In genomic region chr11:90370367-90370766, GRCm38 (mm10) we compare ENCODE assay signal across 8 mouse cellular contexts. TPM values are rescaled to one million over a fixed set of nuclear protein-coding genes. Genes with fewer than 3 reads are reported as not detected.
A peak's percentile ranks its signal among the peaks of the same experiment; 100 is the strongest.
DNase-seq lines count a peak whose midpoint lies in the region; ATAC-seq and TF ChIP-seq lines count a peak whose summit lies in the region.

No protein-coding gene starts in this region.

- no peak overlapping the region for H3K9ac ChIP-seq in kidney, embryonic 15.5 days
- 0 out of 2 replicates have a peak overlapping the region, but pooled peaks have one; percentile 15 for H3K9ac ChIP-seq in hindbrain, embryonic 15.5 days
- H3K9ac ChIP-seq in midbrain, postnatal 0 days (replicated peaks; ENCODE audit: low read length, poor library complexity, severe bottlenecking), result no peak overlapping the region

- peak overlapping the region; percentile 90 for H3K27ac ChIP-seq in kidney, embryonic 15.5 days
- H3K27ac ChIP-seq in forebrain, embryonic 10.5 days, result peak overlapping the region; percentile 74
- H3K27ac ChIP-seq in hindbrain, embryonic 15.5 days (replicated peaks), result peak overlapping the region; percentile 76
- no peak overlapping the region for H3K27ac ChIP-seq in midbrain, postnatal 0 days (ENCODE audit: low read depth, low read length)

- no peaks in the 10 kb centered on the region for H3K9me3 ChIP-seq in kidney, embryonic 15.5 days (replicated peaks)
- no peaks in the 10 kb centered on the region for H3K9me3 ChIP-seq in forebrain, embryonic 10.5 days
- no peaks in the 10 kb centered on the region for H3K9me3 ChIP-seq in hindbrain, embryonic 15.5 days
- no peaks in the 10 kb centered on the region for H3K9me3 ChIP-seq in midbrain, postnatal 0 days (ENCODE audit: low read length)

- no peak for TF ChIP-seq CTCF in midbrain, postnatal 0 days (IDR thresholded peaks at IDR 0.05)

- no peak for ATAC-seq in kidney, embryonic 15.5 days (replicated peaks; ENCODE audit: low FRiP score)
- ATAC-seq in hindbrain, embryonic 15.5 days (ENCODE audit: low FRiP score, low read depth), result 0 out of 2 replicates have a peak, but pooled peaks have one; percentile 4
- ATAC-seq in midbrain, postnatal 0 days (ENCODE audit: low FRiP score), result no peak

- no peak for DNase-seq in kidney, adult 18-20 months
- DNase-seq in forebrain, embryonic 10.5 days (ENCODE audit: extremely low spot score, low spot score), result no peak
- DNase-seq in midbrain, postnatal 0 days (ENCODE audit: low spot score), result no peak
- no peak for DNase-seq in urinary bladder, postnatal 36 days (ENCODE audit: low spot score in 2 of 2)
- DNase-seq in B cell, adult 2 months, result no peak
- DNase-seq in urinary bladder, postnatal 4 days (ENCODE audit: low spot score in 2 of 2), result no peak

- no peaks in the 10 kb centered on the region for H3K36me3 ChIP-seq in kidney, embryonic 15.5 days
- no peaks in the 10 kb centered on the region for H3K36me3 ChIP-seq in forebrain, embryonic 10.5 days (replicated peaks)
- no peaks in the 10 kb centered on the region for H3K36me3 ChIP-seq in hindbrain, embryonic 15.5 days
- H3K36me3 ChIP-seq in midbrain, postnatal 0 days (ENCODE audit: insufficient read depth, low read length), result no peaks in the 10 kb centered on the region

- H3K4me2 ChIP-seq in kidney, embryonic 15.5 days, result peak overlapping the region; percentile 46
- peak overlapping the region; percentile 46 for H3K4me2 ChIP-seq in hindbrain, embryonic 15.5 days
- H3K4me2 ChIP-seq in midbrain, postnatal 0 days (ENCODE audit: low read depth, low read length, poor library complexity, severe bottlenecking), result peak overlapping the region; percentile 38

- peaks cover 50% of the 10 kb centered on the region for H3K4me1 ChIP-seq in kidney, embryonic 15.5 days
- peaks cover 49% of the 10 kb centered on the region for H3K4me1 ChIP-seq in forebrain, embryonic 10.5 days
- H3K4me1 ChIP-seq in hindbrain, embryonic 15.5 days (replicated peaks), result peaks cover 31% of the 10 kb centered on the region
- peaks cover 17% of the 10 kb centered on the region; the same call in 1 of the 2 replicates for H3K4me1 ChIP-seq in midbrain, postnatal 0 days (ENCODE audit: insufficient read depth, low read length)

- WGBS in kidney, embryonic 15.5 days, result 43% methylated on average over 11 of the region's 11 CpGs
- WGBS in forebrain, embryonic 10.5 days, result 23% methylated on average over 11 of the region's 11 CpGs
- WGBS in hindbrain, embryonic 15.5 days, result 33% methylated on average over 11 of the region's 11 CpGs
- 26% methylated on average over 11 of the region's 11 CpGs for WGBS in midbrain, postnatal 0 days

- H3K27me3 ChIP-seq in kidney, embryonic 15.5 days, result no peaks in the 10 kb centered on the region
- H3K27me3 ChIP-seq in forebrain, embryonic 10.5 days (ENCODE audit: poor library complexity, severe bottlenecking), result peaks cover 77% of the 10 kb centered on the region
- no peaks in the 10 kb centered on the region for H3K27me3 ChIP-seq in hindbrain, embryonic 15.5 days
- H3K27me3 ChIP-seq in midbrain, postnatal 0 days (ENCODE audit: insufficient read depth, low read length), result no peaks in the 10 kb centered on the region

- H3K4me3 ChIP-seq in kidney, embryonic 15.5 days (replicated peaks), result no peak overlapping the region
- H3K4me3 ChIP-seq in forebrain, embryonic 10.5 days, result peak overlapping the region; percentile 29; the same call in 1 of the 2 replicates
- peak overlapping the region; percentile 9; the same call in 1 of the 2 replicates for H3K4me3 ChIP-seq in hindbrain, embryonic 15.5 days
- H3K4me3 ChIP-seq in midbrain, postnatal 0 days (ENCODE audit: low read depth, low read length), result peak overlapping the region; percentile 8; the same call in 1 of the 2 replicates

RNA-seq across cellular contexts. Expression of gene Hlf, which starts 20.3 kb away (rescaled TPM):
- 1.9 and 2.9 TPM in 2 replicates for polyA plus RNA-seq in kidney, embryonic 15.5 days (2015; fragmentation: Nextera tagmentation; extraction: Ambion mirVana)
- 0.73 and 1.3 TPM in 2 replicates for polyA plus RNA-seq in forebrain, embryonic 10.5 days (2016; fragmentation: Nextera tagmentation; extraction: Ambion mirVana)
- 5.2 and 6.3 TPM in 2 replicates for polyA plus RNA-seq in hindbrain, embryonic 15.5 days (2015; fragmentation: Nextera tagmentation; extraction: Ambion mirVana)
- 9.2 and 11.2 TPM in 2 replicates for total RNA-seq in midbrain, postnatal 0 days (2014; rRNA removed)
- 9.0 and 9.2 TPM in 2 replicates for polyA plus RNA-seq in midbrain, postnatal 0 days (2015; fragmentation: Nextera tagmentation; extraction: Ambion mirVana)
